In genomic region chr6:72407119-72407518, GRCm38 (mm10) we compare ENCODE assay signal across 8 mouse cellular contexts. TPM values are rescaled to one million over a fixed set of nuclear protein-coding genes. Genes with fewer than 3 reads are reported as not detected.
A peak's percentile ranks its signal among the peaks of the same experiment; 100 is the strongest.
DNase-seq lines count a peak whose midpoint lies in the region; ATAC-seq and TF ChIP-seq lines count a peak whose summit lies in the region.

No protein-coding gene starts in this region.

- no peak overlapping the region for H3K27ac ChIP-seq in heart, adult 2 months
- H3K27ac ChIP-seq in kidney, embryonic 16.5 days (ENCODE audit: low read length): no peak overlapping the region
- no peak overlapping the region for H3K27ac ChIP-seq in liver, embryonic 11.5 days (ENCODE audit: low read depth, low read length)
- H3K27ac ChIP-seq in stomach, embryonic 15.5 days: no peak overlapping the region

- no peak overlapping the region for H3K9ac ChIP-seq in heart, adult 2 months (ENCODE audit: low read depth, low read length)
- no peak overlapping the region for H3K9ac ChIP-seq in kidney, embryonic 16.5 days (replicated peaks; ENCODE audit: low read length)
- H3K9ac ChIP-seq in liver, embryonic 11.5 days (ENCODE audit: low read depth, low read length): no peak overlapping the region
- no peak overlapping the region for H3K9ac ChIP-seq in stomach, embryonic 15.5 days

- peak; percentile 85 for ATAC-seq in kidney, embryonic 16.5 days (ENCODE audit: low FRiP score, low TSS enrichment)
- peak; percentile 66 for ATAC-seq in liver, embryonic 11.5 days (replicated peaks; ENCODE audit: low FRiP score)
- peak; percentile 78; the same call in 1 of the 2 replicates for ATAC-seq in stomach, embryonic 15.5 days (ENCODE audit: insufficient read depth, low FRiP score, low read depth)

- H3K4me1 ChIP-seq in heart, adult 2 months (ENCODE audit: control insufficient read depth, insufficient read depth, low read length): no peaks in the 10 kb centered on the region
- H3K4me1 ChIP-seq in kidney, embryonic 16.5 days (ENCODE audit: insufficient read depth, low read length): no peaks in the 10 kb centered on the region
- no peaks in the 10 kb centered on the region for H3K4me1 ChIP-seq in liver, embryonic 11.5 days (replicated peaks; ENCODE audit: control insufficient read depth, insufficient read depth, low read length)
- H3K4me1 ChIP-seq in stomach, embryonic 15.5 days: no peaks in the 10 kb centered on the region

- peak; percentile 92 for TF ChIP-seq EP300 in heart, adult 2 months (IDR thresholded peaks at IDR 0.05; ENCODE audit: insufficient read depth, low read depth, low read length)

- no peak for TF ChIP-seq POLR2A in heart, adult 2 months (IDR thresholded peaks at IDR 0.05; ENCODE audit: insufficient read depth, low read depth, low read length)

- TF ChIP-seq CTCF in heart, adult 2 months (IDR thresholded peaks at IDR 0.05): peak; percentile 87

- no peaks in the 10 kb centered on the region for H3K36me3 ChIP-seq in heart, adult 2 months (ENCODE audit: control insufficient read depth, insufficient read depth, low read length)
- H3K36me3 ChIP-seq in kidney, embryonic 16.5 days (ENCODE audit: insufficient read depth, low read length): no peaks in the 10 kb centered on the region
- no peaks in the 10 kb centered on the region for H3K36me3 ChIP-seq in liver, embryonic 11.5 days (ENCODE audit: control insufficient read depth, insufficient read depth, low read length)
- H3K36me3 ChIP-seq in stomach, embryonic 15.5 days: no peaks in the 10 kb centered on the region

- no peaks in the 10 kb centered on the region for H3K79me2 ChIP-seq in heart, adult 2 months (replicated peaks; ENCODE audit: control insufficient read depth, insufficient read depth, low read length)

- no peaks in the 10 kb centered on the region for H3K9me3 ChIP-seq in kidney, embryonic 16.5 days (ENCODE audit: low read length)
- H3K9me3 ChIP-seq in liver, embryonic 11.5 days (ENCODE audit: control insufficient read depth, low read length): no peaks in the 10 kb centered on the region
- H3K9me3 ChIP-seq in stomach, embryonic 15.5 days: no peaks in the 10 kb centered on the region

- no peak overlapping the region for H3K4me3 ChIP-seq in heart, adult 2 months
- H3K4me3 ChIP-seq in kidney, embryonic 16.5 days (ENCODE audit: low read length): no peak overlapping the region
- H3K4me3 ChIP-seq in liver, embryonic 11.5 days (ENCODE audit: low read depth, low read length): no peak overlapping the region
- no peak overlapping the region for H3K4me3 ChIP-seq in stomach, embryonic 15.5 days (replicated peaks)

- peak; percentile 99 for DNase-seq in 3T3-L1 (ENCODE audit: low read depth, low spot score)
- peak; percentile 78 for DNase-seq in adrenal gland, adult 8-10 months
- peak; percentile 86 for DNase-seq in embryo, embryonic 9.5 days (ENCODE audit: extremely low spot score)
- DNase-seq in heart, adult 2 months: peak; percentile 73 to 87
- DNase-seq in liver, embryonic 11.5 days (ENCODE audit: low spot score): peak; percentile 92
- DNase-seq in neural tube, embryonic 10.5 days (ENCODE audit: extremely low spot score, low spot score): peak; percentile 93

- 2% methylated on average over 5 of the region's 5 CpGs for WGBS in heart, adult 2 months
- WGBS in kidney, embryonic 16.5 days: 7% methylated on average over 5 of the region's 5 CpGs
- WGBS in liver, embryonic 11.5 days: 4% methylated on average over 5 of the region's 5 CpGs
- WGBS in stomach, embryonic 15.5 days: under 1% methylated on average over 5 of the region's 5 CpGs

- H3K27me3 ChIP-seq in heart, adult 2 months (ENCODE audit: control insufficient read depth, insufficient read depth, low read length): no peaks in the 10 kb centered on the region
- H3K27me3 ChIP-seq in kidney, embryonic 16.5 days (ENCODE audit: insufficient read depth, low read length): no peaks in the 10 kb centered on the region
- no peaks in the 10 kb centered on the region for H3K27me3 ChIP-seq in liver, embryonic 11.5 days (replicated peaks; ENCODE audit: control insufficient read depth, insufficient read depth, low read length)
- no peaks in the 10 kb centered on the region for H3K27me3 ChIP-seq in stomach, embryonic 15.5 days (replicated peaks)

- no peak overlapping the region for H3K4me2 ChIP-seq in kidney, embryonic 16.5 days (replicated peaks; ENCODE audit: low read depth, low read length)
- no peak overlapping the region for H3K4me2 ChIP-seq in liver, embryonic 11.5 days
- no peak overlapping the region for H3K4me2 ChIP-seq in stomach, embryonic 15.5 days

- intact Hi-C loops in heart, adult 2 months (cut with DNase I): loop anchor here (5.0 kb wide), 1 partner anchor 125 kb away; no protein-coding TSS in a partner anchor

RNA-seq across cellular contexts. Expression of gene Ggcx, which starts 7.0 kb away (rescaled TPM):
- total RNA-seq in adrenal gland, adult 8-10 months (2022): 10 to 100 TPM; 58.6 to 91.3 (median 75.3) TPM
- 10 to 100 TPM; 30.4 to 32.5 TPM for total RNA-seq in heart, adult 2 months (2021)
- 19.3 and 26.1 TPM in 2 replicates for polyA plus RNA-seq in heart, adult 2 months (2012; rRNA removed)
- polyA plus RNA-seq in kidney, embryonic 16.5 days (2015; fragmentation: Nextera tagmentation; extraction: Ambion mirVana): 31.4 and 35.6 TPM in 2 replicates
- polyA plus RNA-seq in liver, embryonic 11.5 days (2014; fragmentation: Nextera tagmentation; extraction: Ambion mirVana): 24.1 and 26.9 TPM in 2 replicates
- 30.4 and 39.5 TPM in 2 replicates for polyA plus RNA-seq in stomach, embryonic 15.5 days (2015; fragmentation: Nextera tagmentation; extraction: Ambion mirVana)

RNA-seq across cellular contexts. Expression of gene Vamp8, which starts 16.6 kb away (rescaled TPM):
- total RNA-seq in adrenal gland, adult 8-10 months (2022): 100 to 1,000 TPM; 142 to 179 (median 157) TPM
- total RNA-seq in heart, adult 2 months (2021): 10 to 100 TPM; 69.3 to 78.8 TPM
- polyA plus RNA-seq in heart, adult 2 months (2012; rRNA removed): 85.6 and 112 TPM in 2 replicates
- 154 and 180 TPM in 2 replicates for polyA plus RNA-seq in kidney, embryonic 16.5 days (2015; fragmentation: Nextera tagmentation; extraction: Ambion mirVana)
- 265 and 274 TPM in 2 replicates for polyA plus RNA-seq in liver, embryonic 11.5 days (2014; fragmentation: Nextera tagmentation; extraction: Ambion mirVana)
- polyA plus RNA-seq in stomach, embryonic 15.5 days (2015; fragmentation: Nextera tagmentation; extraction: Ambion mirVana): 215 and 219 TPM in 2 replicates

RNA-seq across cellular contexts. Expression of gene Vamp5, which starts 26.9 kb away (rescaled TPM):
- 10 to 100 TPM; 37.2 to 56.4 (median 40.4) TPM for total RNA-seq in adrenal gland, adult 8-10 months (2022)
- 10 to 100 TPM; 49.3 to 58.3 TPM for total RNA-seq in heart, adult 2 months (2021)
- polyA plus RNA-seq in heart, adult 2 months (2012; rRNA removed): 99.6 and 116 TPM in 2 replicates
- polyA plus RNA-seq in kidney, embryonic 16.5 days (2015; fragmentation: Nextera tagmentation; extraction: Ambion mirVana): 35.7 and 42.5 TPM in 2 replicates
- polyA plus RNA-seq in liver, embryonic 11.5 days (2014; fragmentation: Nextera tagmentation; extraction: Ambion mirVana): 164 and 181 TPM in 2 replicates
- polyA plus RNA-seq in stomach, embryonic 15.5 days (2015; fragmentation: Nextera tagmentation; extraction: Ambion mirVana): 23.9 and 26.8 TPM in 2 replicates

RNA-seq across cellular contexts. Expression of gene Mat2a, which starts 32.2 kb away (rescaled TPM):
- total RNA-seq in adrenal gland, adult 8-10 months (2022): 100 to 1,000 TPM; 191 to 262 (median 238) TPM
- 100 to 1,000 TPM; 129 to 151 TPM for total RNA-seq in heart, adult 2 months (2021)
- polyA plus RNA-seq in heart, adult 2 months (2012; rRNA removed): 93.0 and 162 TPM in 2 replicates
- polyA plus RNA-seq in kidney, embryonic 16.5 days (2015; fragmentation: Nextera tagmentation; extraction: Ambion mirVana): 456 and 460 TPM in 2 replicates
- polyA plus RNA-seq in liver, embryonic 11.5 days (2014; fragmentation: Nextera tagmentation; extraction: Ambion mirVana): 426 and 477 TPM in 2 replicates
- 284 and 306 TPM in 2 replicates for polyA plus RNA-seq in stomach, embryonic 15.5 days (2015; fragmentation: Nextera tagmentation; extraction: Ambion mirVana)

RNA-seq across cellular contexts. Expression of gene Rnf181, which starts 40.4 kb away (rescaled TPM):
- total RNA-seq in adrenal gland, adult 8-10 months (2022): 100 to 1,000 TPM; 330 to 558 (median 451) TPM
- total RNA-seq in heart, adult 2 months (2021): 10 to 100 TPM; 36.0 to 40.7 TPM
- 44.0 and 56.6 TPM in 2 replicates for polyA plus RNA-seq in heart, adult 2 months (2012; rRNA removed)
- 153 and 164 TPM in 2 replicates for polyA plus RNA-seq in kidney, embryonic 16.5 days (2015; fragmentation: Nextera tagmentation; extraction: Ambion mirVana)
- 106 and 112 TPM in 2 replicates for polyA plus RNA-seq in liver, embryonic 11.5 days (2014; fragmentation: Nextera tagmentation; extraction: Ambion mirVana)
- polyA plus RNA-seq in stomach, embryonic 15.5 days (2015; fragmentation: Nextera tagmentation; extraction: Ambion mirVana): 123 and 132 TPM in 2 replicates
